Comparison of ENCODE assay signal across 9 mouse cellular contexts in the genomic region with DNA sequence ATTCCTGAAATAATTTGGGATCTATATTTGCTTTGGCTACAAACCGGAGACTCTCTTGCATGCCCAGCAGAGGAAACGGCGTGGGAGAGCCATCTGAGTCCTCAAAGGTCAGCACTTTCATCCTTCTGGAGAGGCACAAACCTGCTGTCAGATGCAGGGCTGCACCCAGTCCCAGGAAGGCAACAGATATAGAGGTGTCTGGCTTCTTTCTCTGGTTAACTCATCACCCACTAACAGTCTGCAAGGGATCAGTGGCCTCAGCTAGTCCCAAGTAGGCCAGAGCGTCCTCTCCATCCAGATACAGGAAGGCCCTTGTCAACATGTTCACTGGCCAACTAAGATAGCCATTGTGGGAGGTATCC. TPM values are rescaled to one million over a fixed set of nuclear protein-coding genes. Genes with fewer than 3 reads are reported as not detected.
DNase-seq lines count a peak whose midpoint lies in the region; ATAC-seq and TF ChIP-seq lines count a peak whose summit lies in the region.
"Had no signal": no experiment of that assay in that cellular context is flagged by ENCODE, and none has a peak within 500 bp of the region (broad histone marks: within the 10 kb centered on the region; RNA-seq: fewer than 3 reads in every experiment).

No protein-coding gene starts in this region.

- TF ChIP-seq CTCF in stomach, postnatal 0 days (IDR thresholded peaks at IDR 0.05; ENCODE audit: low read depth): no peak

- peak overlapping the region; percentile 90 for H3K27ac ChIP-seq in forebrain, embryonic 15.5 days (replicated peaks)
- no peak overlapping the region for H3K27ac ChIP-seq in forebrain, embryonic 12.5 days
- H3K27ac ChIP-seq in heart, embryonic 14.5 days (replicated peaks in 1 of 2; ENCODE audit: control insufficient read depth in 1 of 2, insufficient read depth in 1 of 2, low read depth in 2 of 2, low read length in 2 of 2): no peak overlapping the region
- 0 out of 2 replicates have a peak overlapping the region, but pooled peaks have one; percentile 83 for H3K27ac ChIP-seq in neural tube, embryonic 13.5 days (replicated peaks)
- peak overlapping the region; percentile 18; the same call in 1 of the 2 replicates for H3K27ac ChIP-seq in stomach, postnatal 0 days (replicated peaks)
- H3K27ac ChIP-seq: midbrain, embryonic 12.5 days had no signal

- no peak; the same call in 1 of the 2 replicates for ATAC-seq in forebrain, embryonic 15.5 days (replicated peaks)
- ATAC-seq in forebrain, embryonic 12.5 days (ENCODE audit: low FRiP score): no peak
- peak; percentile 73 for ATAC-seq in heart, embryonic 14.5 days (ENCODE audit: insufficient number of reproducible peaks, insufficient read depth, low FRiP score, low read depth)
- no peak for ATAC-seq in neural tube, embryonic 13.5 days (ENCODE audit: low read depth)
- ATAC-seq in stomach, postnatal 0 days (ENCODE audit: low FRiP score, low TSS enrichment): peak; percentile 30; the same call in 1 of the 2 replicates

- H3K4me3 ChIP-seq in forebrain, embryonic 15.5 days: no peak overlapping the region
- no peak overlapping the region for H3K4me3 ChIP-seq in forebrain, embryonic 12.5 days (replicated peaks)
- H3K4me3 ChIP-seq in heart, embryonic 14.5 days (ENCODE audit: control insufficient read depth in 1 of 2, insufficient read depth in 1 of 2, low read depth in 1 of 2, low read length in 2 of 2): no peak overlapping the region
- no peak overlapping the region for H3K4me3 ChIP-seq in neural tube, embryonic 13.5 days
- no peak overlapping the region for H3K4me3 ChIP-seq in stomach, postnatal 0 days (ENCODE audit: low read depth, low read length)
- H3K4me3 ChIP-seq: midbrain, embryonic 12.5 days had no signal

- no peaks in the 10 kb centered on the region for H3K36me3 ChIP-seq in forebrain, embryonic 15.5 days
- H3K36me3 ChIP-seq in forebrain, embryonic 12.5 days (replicated peaks): no peaks in the 10 kb centered on the region
- no peaks in the 10 kb centered on the region for H3K36me3 ChIP-seq in heart, embryonic 14.5 days (ENCODE audit: control insufficient read depth, insufficient read depth, low read length)
- H3K36me3 ChIP-seq in neural tube, embryonic 13.5 days: no peaks in the 10 kb centered on the region
- H3K36me3 ChIP-seq in stomach, postnatal 0 days (ENCODE audit: control insufficient read depth, insufficient read depth, low read length): no peaks in the 10 kb centered on the region
- H3K36me3 ChIP-seq: midbrain, embryonic 12.5 days had no signal

- no peak overlapping the region for H3K4me2 ChIP-seq in forebrain, embryonic 15.5 days (replicated peaks)
- H3K4me2 ChIP-seq in forebrain, embryonic 12.5 days: no peak overlapping the region
- no peak overlapping the region for H3K4me2 ChIP-seq in heart, embryonic 14.5 days (ENCODE audit: low read length)
- H3K4me2 ChIP-seq in neural tube, embryonic 13.5 days: no peak overlapping the region
- no peak overlapping the region for H3K4me2 ChIP-seq in stomach, postnatal 0 days (replicated peaks; ENCODE audit: low read depth)
- H3K4me2 ChIP-seq: midbrain, embryonic 12.5 days had no signal

- no peak overlapping the region for H3K9ac ChIP-seq in forebrain, embryonic 15.5 days (replicated peaks)
- no peak overlapping the region for H3K9ac ChIP-seq in forebrain, embryonic 12.5 days
- no peak overlapping the region for H3K9ac ChIP-seq in heart, embryonic 14.5 days (ENCODE audit: low read length)
- no peak overlapping the region for H3K9ac ChIP-seq in neural tube, embryonic 13.5 days
- no peak overlapping the region for H3K9ac ChIP-seq in stomach, postnatal 0 days (ENCODE audit: low read length)
- H3K9ac ChIP-seq: midbrain, embryonic 12.5 days had no signal

- H3K4me1 ChIP-seq in forebrain, embryonic 15.5 days: peaks cover 12% of the 10 kb centered on the region
- peaks cover 3% of the 10 kb centered on the region; the same call in 1 of the 2 replicates for H3K4me1 ChIP-seq in forebrain, embryonic 12.5 days
- H3K4me1 ChIP-seq in heart, embryonic 14.5 days (ENCODE audit: control insufficient read depth in 2 of 2, insufficient read depth in 2 of 2, low read length in 2 of 2): peaks cover 13 to 19% of the 10 kb centered on the region in 2 experiments
- H3K4me1 ChIP-seq in neural tube, embryonic 13.5 days (replicated peaks): peaks cover 7% of the 10 kb centered on the region; the same call in 1 of the 2 replicates
- no peaks in the 10 kb centered on the region for H3K4me1 ChIP-seq in stomach, postnatal 0 days (replicated peaks; ENCODE audit: control insufficient read depth, insufficient read depth)
- H3K4me1 ChIP-seq: midbrain, embryonic 12.5 days had no signal

- DNase-seq in heart, postnatal 4 days: no peak
- no peak for DNase-seq in neural tube, embryonic 10.5 days (ENCODE audit: extremely low spot score, low spot score)
- no peak for DNase-seq in stomach, postnatal 0 days (ENCODE audit: low spot score)
- no peak for DNase-seq in c-Kit-positive CD71-positive TER-119-positive erythroid progenitor cells, embryonic 14.5 days (ENCODE audit: low spot score)

- whole genome bisulfite sequencing in forebrain, embryonic 15.5 days: 93% methylated on average over 4 of the region's 4 CpGs
- 90% methylated on average over 4 of the region's 4 CpGs for WGBS in forebrain, embryonic 12.5 days
- WGBS in heart, embryonic 14.5 days: 16% methylated on average over 4 of the region's 4 CpGs
- WGBS in neural tube, embryonic 13.5 days: 84% methylated on average over 4 of the region's 4 CpGs
- 74% methylated on average over 4 of the region's 4 CpGs for WGBS in stomach, postnatal 0 days

- H3K27me3 ChIP-seq in forebrain, embryonic 15.5 days: no peaks in the 10 kb centered on the region
- H3K27me3 ChIP-seq in forebrain, embryonic 12.5 days: no peaks in the 10 kb centered on the region
- no peaks in the 10 kb centered on the region for H3K27me3 ChIP-seq in heart, embryonic 14.5 days (ENCODE audit: control insufficient read depth, insufficient read depth, low read length)
- no peaks in the 10 kb centered on the region for H3K27me3 ChIP-seq in neural tube, embryonic 13.5 days
- H3K27me3 ChIP-seq in stomach, postnatal 0 days (ENCODE audit: control insufficient read depth, insufficient read depth, low read length): no peaks in the 10 kb centered on the region
- H3K27me3 ChIP-seq: midbrain, embryonic 12.5 days had no signal

- H3K9me3 ChIP-seq in forebrain, embryonic 15.5 days: no peaks in the 10 kb centered on the region
- no peaks in the 10 kb centered on the region for H3K9me3 ChIP-seq in forebrain, embryonic 12.5 days
- 0 out of 2 replicates have a peak, but pooled peaks cover 4% of the 10 kb centered on the region for H3K9me3 ChIP-seq in heart, embryonic 14.5 days (ENCODE audit: control insufficient read depth, low read length)
- no peaks in the 10 kb centered on the region for H3K9me3 ChIP-seq in neural tube, embryonic 13.5 days
- no peaks in the 10 kb centered on the region for H3K9me3 ChIP-seq in stomach, postnatal 0 days (ENCODE audit: control insufficient read depth, low read length)
- H3K9me3 ChIP-seq: midbrain, embryonic 12.5 days had no signal

- TF ChIP-seq EP300 in stomach, postnatal 0 days (optimal IDR thresholded peaks at IDR 0.05): no peak

RNA-seq across cellular contexts. Expression of a gene that starts 46.7 kb away (rescaled TPM):
- 473 and 523 TPM in 2 replicates for polyA plus RNA-seq in forebrain, embryonic 15.5 days (2015; fragmentation: Nextera tagmentation; extraction: Ambion mirVana)
- polyA plus RNA-seq in forebrain, embryonic 12.5 days (2016; fragmentation: Nextera tagmentation; extraction: Ambion mirVana): 463 and 489 TPM in 2 replicates
- polyA plus RNA-seq in heart, embryonic 14.5 days (2014; fragmentation: Nextera tagmentation; extraction: Ambion mirVana): 415 and 436 TPM in 2 replicates
- 100 to 1,000 TPM; 234 to 247 TPM for total RNA-seq in heart, postnatal 4 days (2021)
- 455 and 475 TPM in 2 replicates for polyA plus RNA-seq in neural tube, embryonic 13.5 days (2015; fragmentation: Nextera tagmentation; extraction: Ambion mirVana)
- 868 and 874 TPM in 2 replicates for polyA plus RNA-seq in stomach, postnatal 0 days (2015; fragmentation: Nextera tagmentation; extraction: Ambion mirVana)

Comparison
In these comparisons a context has a peak if more than half of its experiments do, and no peak if none do; other contexts are left out.
1. H3K27ac ChIP-seq: peak in forebrain, embryonic 15.5 days (single experiment), neural tube, embryonic 13.5 days (single experiment) and stomach, postnatal 0 days (single experiment); none in forebrain, embryonic 12.5 days (single experiment) and heart, embryonic 14.5 days (0 of 2).
2. ATAC-seq: peak in heart, embryonic 14.5 days (single experiment) and stomach, postnatal 0 days (single experiment); none in forebrain, embryonic 15.5 days (single experiment), forebrain, embryonic 12.5 days (single experiment) and neural tube, embryonic 13.5 days (single experiment).